Mouse (Mus musculus) spleen, adult 2 months (tissue): ENCODE measurements around the gene Chchd1. TPM values are rescaled to one million over a fixed set of nuclear protein-coding genes. Genes with fewer than 3 reads are reported as not detected.

Experiments
- DNase-seq, 2 experiments: peaks; one replicate each; pipeline versions ENCODE4 v3.0.0 to v3.0.0-alpha.2; 2012 to 2021; ENCODE audit warnings: low spot score in 2 of 2, low read depth in 1 of 2
- H3K27ac ChIP-seq: fragments of 200-500 bp; 2 replicates; pipeline ENCODE4 v1.5.1; 2012; ENCODE audit warnings: low read length, inconsistent platforms; ENCODE audit not compliant: insufficient read depth
- H3K27me3 ChIP-seq: fragments of 200-500 bp; 2 replicates; pipeline ENCODE4 v1.6.1; 2012; ENCODE audit warnings: mild to moderate bottlenecking, moderate library complexity, low read length, inconsistent platforms; ENCODE audit not compliant: control insufficient read depth, insufficient read depth
- H3K36me3 ChIP-seq: fragments of 200-500 bp; 2 replicates; pipeline ENCODE4 v1.6.1; 2012; ENCODE audit warnings: mild to moderate bottlenecking, low read length, inconsistent platforms; ENCODE audit not compliant: control insufficient read depth, insufficient read depth
- H3K4me1 ChIP-seq: fragments of 200-500 bp; 2 replicates; pipeline ENCODE4 v1.6.1; 2011; ENCODE audit warnings: inconsistent platforms; ENCODE audit not compliant: control insufficient read depth, insufficient read depth, insufficient read length
- H3K4me3 ChIP-seq: fragments of 200-500 bp; 2 replicates; pipeline ENCODE4 v1.5.1; 2011; ENCODE audit warnings: mild to moderate bottlenecking, inconsistent platforms; ENCODE audit not compliant: insufficient read depth, insufficient read length; ENCODE audit errors: extremely low read depth
- CTCF ChIP-seq: fragments of 200-500 bp; IDR thresholded peaks from 2 replicates; pipeline ENCODE4 v1.5.1; 2011; ENCODE audit warnings: mild to moderate bottlenecking, inconsistent platforms; ENCODE audit not compliant: insufficient read depth, insufficient read length, insufficient replicate concordance; ENCODE audit errors: extremely low read depth
- POLR2A ChIP-seq: fragments of 200-500 bp; IDR thresholded peaks from 2 replicates; pipeline ENCODE4 v1.6.1; 2011; ENCODE audit warnings: low read depth, low read length, inconsistent platforms
- WGBS: fragments of 180-500 bp; shearing (Covaris S2); methylation state at CpG from one replicate; pipeline ENCODE4 v1.1.7; 2018; 5-methylcytosine and 5-hydroxymethylcytosine counted together
- polyA plus RNA-seq: library from polyadenylated mRNA; depleted of rRNA; stranded (reverse); fragments of >200 nt; gene quantifications from 2 replicates; pipeline ENCODE4 v1.2.3, GENCODE M21; 2012

The Chchd1 gene
- polyA plus RNA-seq, 1 experiment = 12.6 TPM

- no peak within 1 kb of the TSS for H3K27ac ChIP-seq
- no peaks in the 10 kb centered on the region for H3K4me1 ChIP-seq
- H3K4me3 ChIP-seq = no peak within 1 kb of the TSS
- H3K27me3 ChIP-seq = no peaks in the 10 kb centered on the region
- WGBS = 81% methylated on average over 8 of the region's 8 CpGs
- no peak for TF ChIP-seq POLR2A
- TF ChIP-seq CTCF = no peak
- no peak for DNase-seq
- no peaks in the 10 kb centered on the region for H3K36me3 ChIP-seq
Measured at GRCm38 (mm10) chr14:20668154-20668810, 34.5 kb upstream of the Chchd1 start, which contains the start of gene Synpo2l. TSS of gene Synpo2l (minus strand) at chr14:20668354.

GRCm38 (mm10) chr14:20672990-20673389, 29.8 kb upstream of the Chchd1 start:
- no peak overlapping the region for H3K27ac ChIP-seq
- H3K4me1 ChIP-seq = no peaks in the 10 kb centered on the region; the same call in 1 of the 2 replicates
- no peak for DNase-seq
- peaks cover 7% of the 10 kb centered on the region for H3K36me3 ChIP-seq
- 96% methylated on average over 2 of the region's 2 CpGs for WGBS
- no peak for TF ChIP-seq POLR2A
- no peak for TF ChIP-seq CTCF
- no peaks in the 10 kb centered on the region for H3K27me3 ChIP-seq
- no peak overlapping the region for H3K4me3 ChIP-seq

GRCm38 (mm10) chr14:20673735-20674063, 29.1 kb upstream of the Chchd1 start:
- no peaks in the 10 kb centered on the region; the same call in 1 of the 2 replicates for H3K4me1 ChIP-seq
- peak overlapping the region; percentile 75 for H3K27ac ChIP-seq
- 10% methylated on average over 13 of the region's 13 CpGs for WGBS
- H3K36me3 ChIP-seq = peaks cover 11% of the 10 kb centered on the region
- DNase-seq = no peak
- no peak for TF ChIP-seq POLR2A
- TF ChIP-seq CTCF = no peak
- no peaks in the 10 kb centered on the region for H3K27me3 ChIP-seq
- H3K4me3 ChIP-seq = peak overlapping the region; percentile 49

- Histone ChIP-seq H3K27me3 (no peaks in the 10 kb centered on the region), H3K4me3 (peak within 1 kb of the TSS; percentile 91), H3K4me1 (no peaks in the 10 kb centered on the region; the same call in 1 of the 2 replicates), H3K27ac (peak within 1 kb of the TSS; percentile 91), H3K36me3 (peaks cover 13% of the 10 kb centered on the region)
- WGBS = under 1% methylated on average over 43 of the region's 43 CpGs
- peak; percentile 95 to 98 for DNase-seq
- TF ChIP-seq POLR2A (peak; percentile 49; the same call in 1 of the 2 replicates), CTCF (no peak)
Measured at GRCm38 (mm10) chr14:20674064-20674833, 28.6 kb upstream of the Chchd1 start, which contains the start of gene Sec24c. TSS of gene Sec24c (plus strand) at chr14:20674308.

- Histone ChIP-seq H3K27me3 (no peaks in the 10 kb centered on the region), H3K27ac (no peak overlapping the region), H3K4me1 (peaks cover 5% of the 10 kb centered on the region; the same call in 1 of the 2 replicates), H3K4me3 (no peak overlapping the region), H3K36me3 (peaks cover 19% of the 10 kb centered on the region)
- no peak for DNase-seq
- WGBS = 93% methylated on average over 4 of the region's 4 CpGs
- TF ChIP-seq CTCF (no peak), POLR2A (no peak)
Measured at GRCm38 (mm10) chr14:20677906-20678305, 24.9 kb upstream of the Chchd1 start.

GRCm38 (mm10) chr14:20681742-20682141, 21.1 kb upstream of the Chchd1 start:
- no peak for DNase-seq
- peak overlapping the region; percentile 82 for H3K27ac ChIP-seq
- TF ChIP-seq POLR2A (no peak), CTCF (no peak)
- 63% methylated on average over 2 of the region's 2 CpGs for WGBS
- no peak overlapping the region for H3K4me3 ChIP-seq
- peaks cover 45% of the 10 kb centered on the region for H3K36me3 ChIP-seq
- no peaks in the 10 kb centered on the region for H3K27me3 ChIP-seq
- H3K4me1 ChIP-seq = peaks cover 5% of the 10 kb centered on the region; the same call in 1 of the 2 replicates
